Mouse (Mus musculus) telencephalon, adult 2 months (tissue): ENCODE data around the gene Znrf2.
A peak's percentile ranks its signal among the peaks of the same experiment; 100 is the strongest.
"Not testable (repeated sequence)": the region's sequence is repeated elsewhere in the genome, so short reads cannot be mapped to it uniquely, and the experiment has no call there.

Experiments
- DNase-seq: peaks from one replicate; pipeline ENCODE4 v3.0.0-alpha.2; 2011; ENCODE audit warnings: low read depth, low spot score

Gene Znrf2

DNA sequence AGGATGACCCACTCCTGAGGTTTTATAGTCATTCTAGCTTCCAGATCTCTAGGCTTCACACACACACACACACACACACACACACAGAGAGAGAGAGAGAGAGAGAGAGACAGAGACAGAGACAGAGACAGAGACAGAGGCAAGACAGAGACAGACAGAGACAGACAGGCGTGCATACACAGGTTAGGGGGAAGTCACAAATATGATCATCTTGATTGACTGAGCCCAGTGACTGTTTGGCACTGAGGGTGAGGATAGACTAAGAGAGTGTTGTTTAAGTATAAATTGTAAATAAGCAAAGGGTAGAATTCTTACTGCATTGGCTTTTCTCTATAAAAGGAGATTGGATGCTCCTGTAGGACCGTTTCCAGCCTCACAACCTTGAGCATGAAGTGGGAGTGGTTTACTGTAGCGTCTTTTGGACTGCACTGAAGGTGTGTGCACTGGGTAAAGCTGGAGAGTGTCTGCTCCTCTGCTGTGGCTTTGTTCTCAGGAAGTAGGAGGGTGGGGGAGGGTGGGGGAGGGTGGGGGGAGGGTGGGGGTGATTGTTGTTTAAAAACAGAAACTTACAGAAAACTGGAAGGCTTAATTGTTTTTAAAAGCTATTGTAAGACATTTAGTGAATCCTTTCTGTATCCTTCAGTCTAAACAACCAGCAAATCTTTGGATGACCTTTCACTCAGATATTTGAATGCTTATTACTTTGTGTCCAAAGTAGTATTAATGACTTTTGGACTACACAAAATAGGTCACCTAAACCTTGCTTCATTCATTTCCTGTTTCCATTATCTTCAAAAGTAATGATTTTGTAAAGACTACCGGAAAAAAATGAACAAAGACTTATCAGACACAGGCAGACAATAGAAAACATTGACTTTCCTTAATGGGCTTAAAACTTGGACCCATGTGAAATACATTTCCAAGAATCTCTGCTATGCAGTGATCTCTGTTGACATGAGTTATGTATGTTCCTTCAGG is 32.8 kb downstream of the Znrf2 start:
- DNase-seq, result no peak

- DNase-seq, result no peak
Observed at GRCm38 (mm10) chr6:54851778-54852177, 35.1 kb downstream of the Znrf2 start.

GRCm38 (mm10) chr6:54852669-54853068 is 36.0 kb downstream of the Znrf2 start:
- no peak for DNase-seq

DNA sequence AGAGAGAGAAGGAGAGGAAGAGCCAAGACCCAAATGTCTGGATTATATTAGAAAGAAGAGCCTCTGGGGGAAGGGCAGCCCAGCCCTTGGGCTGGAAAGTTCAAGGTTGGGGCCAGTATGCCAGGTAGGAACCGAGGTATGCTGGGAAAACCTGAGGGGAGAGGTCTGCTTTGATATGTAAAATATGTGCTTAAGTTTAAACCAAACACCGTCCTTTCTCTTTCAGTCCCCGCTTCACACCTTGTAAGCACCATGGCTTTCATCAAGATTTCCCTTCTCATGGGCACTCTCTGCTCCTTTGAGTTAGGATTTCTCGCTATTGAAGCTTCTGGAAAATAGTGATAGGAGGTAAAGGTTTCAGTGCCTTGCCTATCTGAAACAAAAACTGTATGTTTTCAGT is 38.1 kb downstream of the Znrf2 start:
- no peak for DNase-seq

GRCm38 (mm10) chr6:54855801-54856583 is 39.3 kb downstream of the Znrf2 start:
- no peak for DNase-seq

DNA sequence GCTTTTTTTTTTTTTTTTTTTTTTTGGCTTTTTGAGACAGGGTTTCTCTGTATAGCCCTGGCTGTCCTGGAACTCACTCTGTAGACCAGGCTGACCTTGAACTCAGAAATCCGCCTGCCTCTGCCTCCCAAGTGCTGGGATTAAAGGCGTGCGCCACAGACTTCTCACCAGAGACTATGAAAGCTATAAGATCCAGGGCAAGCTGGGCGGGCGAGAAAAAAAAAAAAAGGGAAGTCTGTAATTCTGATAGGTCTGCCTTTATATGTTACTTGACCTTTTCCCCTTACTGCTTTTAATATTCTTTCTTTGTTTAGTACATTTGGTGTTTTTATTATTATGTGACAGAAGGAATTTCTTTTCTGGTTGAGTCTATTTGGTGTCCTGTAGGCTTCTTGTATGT is 42.4 kb downstream of the Znrf2 start:
- DNase-seq, result not testable (repeated sequence)

GRCm38 (mm10) chr6:54860180-54860579 is 43.5 kb downstream of the Znrf2 start:
- no peak for DNase-seq

GRCm38 (mm10) chr6:54866731-54867410 is 50.2 kb downstream of the Znrf2 start:
- DNase-seq, result no peak

DNA sequence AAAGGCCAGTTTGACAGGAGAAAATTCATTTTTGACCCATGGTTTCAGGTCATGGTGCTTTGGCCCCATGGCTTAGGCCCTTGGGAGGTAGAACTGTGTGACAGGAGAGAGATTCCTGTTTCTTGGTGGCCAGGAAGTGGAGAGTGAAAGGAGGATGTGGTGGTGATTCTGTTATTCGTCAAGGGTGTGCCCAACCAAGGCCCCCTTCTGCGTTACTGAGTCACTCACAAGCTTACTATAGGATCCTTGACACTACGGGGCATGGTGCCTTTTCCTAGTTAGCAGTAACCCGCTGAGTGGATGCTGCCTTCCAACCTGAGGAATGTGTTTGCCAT is 50.7 kb downstream of the Znrf2 start:
- DNase-seq, result no peak

DNA sequence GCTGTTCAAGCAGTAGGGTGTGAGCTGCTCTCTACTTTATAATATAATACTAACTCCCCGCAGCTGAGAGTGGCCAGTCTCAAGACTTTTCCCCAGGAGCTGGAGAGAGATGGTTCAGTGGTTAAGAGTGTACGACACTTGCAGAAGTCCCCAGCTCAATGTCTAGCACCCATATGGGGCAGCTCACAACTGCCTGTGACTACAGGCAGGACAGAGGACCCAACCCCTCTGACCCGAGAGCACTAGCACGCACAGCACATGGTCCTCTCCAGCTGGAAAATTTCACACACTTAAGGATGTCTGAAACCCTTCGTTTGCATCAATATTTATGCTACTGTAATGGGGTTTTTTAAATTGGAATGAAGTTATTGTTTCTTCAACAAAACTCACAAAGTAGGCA is 56.3 kb downstream of the Znrf2 start:
- no peak for DNase-seq

DNA sequence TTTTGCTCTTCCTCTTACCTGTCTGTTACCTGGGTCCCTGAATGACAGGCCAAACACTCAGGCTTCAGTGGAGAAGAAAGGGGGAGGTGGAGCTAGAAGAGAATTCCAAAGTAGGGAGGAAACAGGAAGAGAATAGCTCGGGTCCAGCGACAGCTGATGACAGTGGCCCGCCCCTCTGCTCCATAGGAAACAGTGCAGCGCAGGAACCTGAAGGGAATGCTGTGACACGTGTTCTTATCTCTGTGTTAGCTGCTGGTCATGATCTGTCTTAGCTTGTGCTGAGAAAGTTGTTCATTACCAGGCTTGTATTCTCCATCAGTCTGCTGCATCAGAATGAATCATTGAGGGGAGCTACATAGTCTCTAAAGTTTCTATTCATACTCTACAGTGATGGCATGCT is 60.1 kb downstream of the Znrf2 start:
- no peak for DNase-seq

- no peak for DNase-seq
Observed at GRCm38 (mm10) chr6:54877651-54878050, 60.9 kb downstream of the Znrf2 start.

- DNase-seq, result no peak
Observed at GRCm38 (mm10) chr6:54878546-54878945, 61.8 kb downstream of the Znrf2 start.

DNA sequence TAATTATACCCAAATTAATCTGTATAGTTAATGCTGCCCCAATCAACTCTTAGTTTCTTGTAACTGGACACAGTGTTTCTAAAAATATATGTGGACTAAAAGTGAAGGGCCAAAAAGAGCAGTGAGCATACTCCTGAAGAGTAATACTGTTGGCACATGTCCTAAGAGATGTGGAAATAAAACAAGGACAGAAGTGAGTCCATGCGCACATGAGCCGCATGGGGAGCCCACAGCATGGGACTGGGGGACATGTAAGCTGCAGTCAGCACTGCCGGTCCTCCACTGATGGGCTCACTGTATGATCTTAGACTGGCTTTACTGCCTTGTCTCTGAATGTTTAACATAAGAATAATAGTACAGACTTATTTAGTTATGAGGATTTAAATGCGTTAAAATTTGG is 63.4 kb downstream of the Znrf2 start:
- DNase-seq, result no peak

GRCm38 (mm10) chr6:54883424-54883823 is 66.7 kb downstream of the Znrf2 start:
- DNase-seq, result no peak

- DNase-seq, result no peak
Observed at GRCm38 (mm10) chr6:54886195-54886594, 69.5 kb downstream of the Znrf2 start.

DNA sequence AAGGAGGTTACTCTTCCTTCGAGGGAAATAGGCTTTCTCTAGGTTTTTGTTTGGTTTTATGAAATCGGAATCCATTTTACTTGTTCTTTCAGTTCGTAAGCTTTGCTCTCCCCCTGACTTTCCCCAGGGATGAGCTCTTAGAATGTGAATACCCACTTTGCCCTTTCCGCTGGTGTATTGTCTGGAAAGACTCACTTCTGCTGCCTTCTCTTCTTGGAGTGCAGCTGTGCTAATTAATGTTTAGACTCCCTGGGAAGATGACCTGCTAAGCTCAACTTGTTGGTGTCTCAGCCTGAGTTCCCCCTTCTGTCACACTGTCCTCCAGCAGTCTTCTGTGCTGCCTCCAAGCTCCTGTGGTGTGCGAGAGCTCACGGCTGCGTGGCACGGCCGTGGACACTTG is 73.5 kb downstream of the Znrf2 start:
- no peak for DNase-seq

DNA sequence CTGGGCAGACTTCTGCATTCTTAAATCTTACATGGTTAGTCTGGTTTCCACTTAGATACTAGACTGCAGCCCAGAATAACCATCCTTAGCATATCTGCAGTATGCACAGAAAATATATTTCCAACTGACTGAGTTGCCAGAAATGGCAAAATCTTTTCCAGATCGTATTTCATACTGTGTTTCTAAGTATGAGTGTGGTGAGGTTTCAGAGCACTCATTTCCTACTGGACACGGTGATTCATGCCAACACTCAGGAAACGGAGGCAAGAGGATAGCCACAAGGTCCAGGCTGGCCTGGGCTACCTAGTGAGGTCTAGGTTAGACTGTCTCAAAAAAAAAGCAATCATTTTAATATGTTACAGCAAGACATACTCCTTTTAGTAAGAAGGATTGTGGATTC is 74.7 kb downstream of the Znrf2 start:
- DNase-seq, result peak; percentile 6

DNA sequence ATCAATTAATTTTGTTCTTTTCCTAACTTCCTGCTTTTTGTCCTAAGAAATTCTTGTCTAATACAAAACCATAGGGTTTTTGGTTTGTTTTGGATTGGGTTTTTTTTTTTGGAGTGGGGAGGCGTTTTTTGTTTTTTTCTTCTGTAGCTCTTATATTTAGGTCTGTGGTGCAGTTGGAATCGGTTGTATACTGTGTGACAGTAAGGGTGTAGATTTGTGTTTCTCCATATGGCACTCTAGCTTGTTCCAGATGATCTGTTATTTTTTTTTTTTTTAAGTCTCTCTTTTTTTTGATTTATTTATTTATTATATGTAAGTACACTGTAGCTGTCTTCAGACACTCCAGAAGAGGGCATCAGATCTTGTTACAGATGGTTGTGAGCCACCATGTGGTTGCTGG is 83.5 kb downstream of the Znrf2 start:
- DNase-seq, result peak; percentile 17

DNA sequence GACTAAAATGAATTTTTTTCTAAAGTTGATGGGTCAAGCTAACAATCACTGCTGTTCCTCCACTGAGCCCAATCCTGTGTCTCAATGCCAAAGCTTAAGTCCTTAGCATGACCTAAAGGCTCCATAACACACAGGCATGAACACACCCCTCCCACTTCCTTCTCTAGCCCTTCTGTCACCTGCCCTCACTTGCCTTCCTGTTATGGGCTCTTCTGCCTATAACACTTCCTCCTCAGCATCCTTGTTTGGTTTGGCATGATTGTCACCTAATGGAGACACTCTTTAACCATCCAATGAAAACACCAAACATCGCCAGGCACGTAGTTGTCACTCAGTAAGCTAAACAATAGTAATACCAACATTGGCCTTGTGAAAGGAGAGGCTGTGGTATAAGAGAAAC is 85.8 kb downstream of the Znrf2 start:
- DNase-seq, result no peak

DNA sequence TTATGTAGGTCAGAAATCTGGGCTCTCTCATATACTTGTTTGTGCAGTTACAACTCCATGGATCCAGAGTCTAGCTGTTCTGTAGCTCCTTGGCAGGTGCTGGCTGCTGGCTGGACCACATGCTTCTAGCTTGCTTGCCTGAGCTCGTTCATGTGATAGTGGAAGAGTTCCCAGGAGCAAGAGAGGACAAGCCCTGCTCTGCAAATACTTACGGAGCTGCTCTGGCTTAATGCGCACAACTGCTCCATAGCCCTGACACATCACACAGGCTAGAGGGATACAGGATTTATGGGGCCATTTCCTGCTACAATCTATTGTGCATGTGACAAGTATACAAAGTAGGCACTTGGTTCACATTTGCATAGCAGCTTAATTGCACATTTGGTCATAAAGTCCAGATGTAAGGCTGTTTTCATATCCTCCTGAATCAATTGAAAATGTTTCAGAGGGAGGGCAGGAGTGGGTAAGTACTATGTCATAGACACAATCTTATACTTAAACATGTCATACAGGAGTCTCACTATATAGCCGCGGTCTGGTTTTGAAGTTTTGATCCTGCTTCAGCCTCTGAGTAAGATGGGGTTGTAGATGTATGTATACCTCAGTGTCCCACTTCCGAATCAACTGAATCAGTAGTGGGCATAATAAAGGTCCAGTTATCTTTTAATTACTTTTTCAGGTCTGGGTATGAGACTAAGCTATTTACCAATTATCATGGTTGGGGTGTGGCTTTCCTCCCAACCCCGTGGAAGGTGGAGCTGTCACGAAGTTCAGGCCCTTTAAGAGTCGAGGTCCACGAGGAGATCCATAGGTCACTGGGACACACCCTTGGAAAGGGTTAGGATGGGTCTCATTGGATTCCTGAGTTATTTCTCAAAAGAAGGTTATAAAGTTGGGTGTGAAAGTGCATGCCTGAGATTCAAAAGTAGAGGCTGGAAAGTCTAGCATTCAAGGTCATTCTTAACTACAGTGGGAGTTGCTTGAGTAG is 89.6 kb downstream of the Znrf2 start:
- no peak for DNase-seq
